Mouse (Mus musculus): ENCODE results near the gene Cxcl14.

The Cxcl14 gene

GRCm38 (mm10) chr13:56295943-56296658, at the start of gene Cxcl14:
Gene Cxcl14 (minus strand): TSS chr13:56296551.
- DNase-seq (ENCODE audit: low spot score) = peak; percentile 58

DNA sequence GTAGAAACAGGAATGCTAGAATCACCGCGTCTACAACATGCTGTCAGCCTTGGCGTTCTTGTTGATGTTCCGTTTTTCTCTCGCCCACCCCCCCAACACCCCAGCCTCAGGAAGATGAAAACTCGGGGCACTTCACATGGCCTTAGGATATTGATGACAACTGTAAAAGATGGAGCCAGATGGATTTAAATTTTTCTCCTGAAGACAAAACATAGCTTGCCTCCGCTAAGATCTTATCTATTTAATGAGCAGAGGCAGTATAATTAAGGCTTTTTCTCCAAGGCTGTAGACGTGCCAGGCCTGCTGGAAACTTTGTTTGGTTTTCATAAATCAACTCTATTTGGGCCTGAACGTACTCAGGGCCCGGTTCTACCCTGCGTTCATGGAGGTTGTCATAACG, 48.0 kb upstream of the Cxcl14 start:
- DNase-seq (ENCODE audit: low spot score) = no peak

DNA sequence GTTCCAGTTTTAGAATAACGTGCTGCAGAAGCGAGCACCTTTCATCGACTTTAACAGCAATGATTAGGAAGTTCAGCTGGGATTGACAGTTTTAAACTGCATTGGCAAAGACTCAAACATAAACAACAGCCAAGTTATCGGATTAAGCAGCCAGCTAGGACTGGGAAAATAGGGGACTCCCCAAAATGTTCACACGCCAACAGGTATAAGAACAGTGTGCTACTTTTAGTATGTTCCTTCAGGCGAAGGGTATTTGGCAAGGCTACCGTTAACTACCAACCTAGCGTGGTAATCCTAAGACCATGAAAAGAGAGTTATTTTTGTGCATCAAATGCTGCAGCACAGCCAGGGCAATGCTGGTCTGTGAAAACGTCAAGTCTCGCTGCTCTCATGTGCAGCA, 46.1 kb upstream of the Cxcl14 start:
- DNase-seq (ENCODE audit: low spot score) = no peak

- DNase-seq (ENCODE audit: low spot score) = no peak
Measured at GRCm38 (mm10) chr13:56340513-56340912, 44.2 kb upstream of the Cxcl14 start.

DNA sequence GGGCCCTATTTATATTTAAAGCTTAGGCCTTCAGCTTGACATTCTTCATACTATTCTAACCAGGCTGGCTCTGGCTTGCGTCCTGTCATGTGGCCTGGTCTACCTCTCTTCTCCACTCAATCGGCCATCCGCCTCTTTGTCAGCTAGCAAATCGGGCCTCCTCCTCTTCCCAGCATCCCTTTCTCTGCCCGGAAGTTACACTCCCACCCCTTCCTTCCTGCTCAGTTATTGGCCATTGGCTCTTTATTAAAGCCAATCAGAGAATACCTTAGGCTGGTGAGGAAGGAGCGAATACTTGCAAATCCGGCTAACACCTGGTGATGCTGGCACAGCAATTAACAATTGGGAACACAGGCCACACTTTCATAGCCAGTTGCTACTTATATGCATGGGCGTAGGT, 43.5 kb upstream of the Cxcl14 start:
- DNase-seq (ENCODE audit: low spot score) = no peak

- DNase-seq (ENCODE audit: low spot score) = no peak
Measured at GRCm38 (mm10) chr13:56336982-56337381, 40.6 kb upstream of the Cxcl14 start.

- DNase-seq (ENCODE audit: low spot score) = peak; percentile 45
Measured at GRCm38 (mm10) chr13:56334802-56335690, 38.7 kb upstream of the Cxcl14 start.

DNA sequence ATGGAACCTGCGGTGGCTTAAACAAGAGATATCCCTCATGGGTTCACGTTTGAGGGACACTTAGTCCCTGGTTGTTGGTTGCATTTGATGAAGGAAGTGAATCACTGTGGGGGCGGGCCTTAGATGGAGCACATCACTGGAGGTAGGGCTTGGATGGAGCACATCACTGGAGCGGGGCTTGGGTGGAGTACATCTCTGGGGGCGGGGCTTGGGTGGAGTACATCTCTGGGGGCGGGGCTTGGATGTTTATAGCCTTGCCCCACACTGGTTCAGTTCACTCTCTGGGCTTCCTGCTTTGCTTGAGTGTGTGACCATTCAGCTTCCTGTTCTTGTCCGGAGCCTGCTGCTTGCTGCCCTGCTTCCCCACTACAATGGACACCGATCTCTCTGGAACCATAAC, 37.9 kb upstream of the Cxcl14 start:
- DNase-seq (ENCODE audit: low spot score) = no peak

DNA sequence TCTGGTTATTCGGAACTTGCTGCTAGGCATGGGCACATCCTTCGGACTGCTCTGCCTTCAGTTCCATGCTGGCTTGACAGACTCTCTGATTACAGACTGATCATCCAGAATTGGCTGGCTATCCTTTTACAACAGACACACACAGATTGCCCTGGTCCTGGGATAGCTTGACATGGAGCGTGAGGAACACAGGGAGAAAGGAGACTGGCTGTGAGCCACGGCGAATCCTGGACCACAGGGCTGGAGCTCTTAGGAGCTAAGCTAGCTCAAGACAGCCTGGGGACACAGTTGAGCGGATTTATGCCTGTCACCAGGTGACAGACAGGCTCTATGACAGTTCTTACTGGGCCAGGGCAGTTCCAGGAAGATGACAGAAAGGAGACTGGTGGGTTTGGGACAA, 36.0 kb upstream of the Cxcl14 start:
- DNase-seq (ENCODE audit: low spot score) = no peak

DNA sequence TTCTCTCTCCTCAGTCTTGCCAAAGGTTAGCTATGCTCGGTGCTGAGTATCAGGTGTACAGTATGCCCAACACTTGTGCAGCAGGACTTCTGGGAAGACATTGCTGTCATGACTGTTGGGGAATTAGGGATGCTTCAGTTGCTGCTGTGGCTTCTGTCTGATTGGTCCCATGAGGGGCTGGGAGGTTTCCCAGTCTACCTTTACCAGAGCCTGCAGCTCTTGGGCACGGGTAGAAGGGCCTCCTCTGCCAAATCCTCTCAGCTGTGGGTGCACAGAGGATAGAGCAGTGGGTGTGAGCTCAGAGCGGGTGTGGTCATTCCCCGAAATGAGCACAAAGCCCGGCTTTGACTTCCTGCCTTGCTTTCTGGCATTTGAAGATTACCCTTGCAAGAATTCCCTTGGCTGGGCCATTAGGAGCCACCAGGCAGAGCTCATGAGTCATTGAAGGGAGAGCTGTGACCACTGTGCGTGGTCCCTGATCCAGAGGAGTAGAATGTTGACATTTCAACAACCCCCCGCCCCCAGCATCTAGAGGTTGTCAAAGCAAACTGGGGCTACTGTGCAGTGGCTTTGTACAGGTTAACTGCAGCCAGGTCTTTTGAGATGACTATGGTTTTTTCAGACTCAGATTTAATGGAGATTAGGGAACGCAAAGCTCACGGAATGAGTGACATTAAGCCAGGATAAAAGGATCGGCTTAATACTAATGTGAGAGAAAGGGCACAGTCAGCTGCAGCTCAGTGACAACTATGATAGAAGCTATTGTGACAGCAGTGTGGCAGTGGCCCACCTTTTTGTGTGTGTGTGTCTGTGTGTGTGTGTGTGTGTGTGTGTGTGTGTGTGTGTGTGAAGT, 34.5 kb upstream of the Cxcl14 start:
- DNase-seq (ENCODE audit: low spot score) = peak; percentile 31

GRCm38 (mm10) chr13:56329769-56330168, 33.4 kb upstream of the Cxcl14 start:
- no peak for DNase-seq (ENCODE audit: low spot score)

- no peak for DNase-seq (ENCODE audit: low spot score)
Measured at GRCm38 (mm10) chr13:56329165-56329564, 32.8 kb upstream of the Cxcl14 start.

DNA sequence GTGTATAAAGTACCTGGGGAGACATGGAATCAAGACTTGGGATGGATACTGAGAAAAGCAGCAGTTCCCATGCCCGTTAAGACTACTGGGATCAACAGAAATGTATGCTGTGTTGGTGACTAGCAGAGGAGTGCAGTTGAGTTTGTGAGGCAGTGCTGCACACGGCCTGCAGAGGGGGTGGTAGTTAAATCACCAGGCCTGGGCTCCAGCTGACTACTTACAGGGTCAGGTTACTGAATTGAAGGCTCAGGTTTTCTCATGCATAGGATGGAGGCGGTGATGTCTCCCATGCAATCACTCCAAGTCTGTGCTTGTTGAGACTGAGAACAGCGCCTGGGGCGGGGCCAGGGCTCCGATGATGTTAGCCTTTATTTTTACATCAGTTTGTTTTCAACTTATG, 31.4 kb upstream of the Cxcl14 start:
- DNase-seq (ENCODE audit: low spot score) = peak; percentile 34

GRCm38 (mm10) chr13:56321635-56322034, 25.3 kb upstream of the Cxcl14 start:
- no peak for DNase-seq (ENCODE audit: low spot score)

DNA sequence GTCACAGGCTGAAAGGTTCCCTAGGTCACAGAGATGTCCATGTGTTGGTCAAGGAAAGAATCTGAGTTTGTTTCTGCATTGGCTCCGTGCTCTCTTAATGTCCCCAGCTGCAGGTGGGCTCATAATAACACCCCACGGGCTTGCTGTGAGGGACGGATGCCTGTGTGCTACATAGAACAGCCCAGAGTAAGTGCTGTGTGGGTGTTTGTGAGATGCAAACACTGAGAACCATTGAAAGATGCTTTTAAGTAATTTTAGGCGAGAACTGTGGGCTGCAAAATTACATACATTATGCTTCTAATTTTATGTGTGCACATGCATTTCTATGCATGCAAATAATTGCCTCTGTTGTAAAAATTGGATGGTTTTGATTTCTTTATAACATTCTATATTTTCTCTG, 20.6 kb upstream of the Cxcl14 start:
- DNase-seq (ENCODE audit: low spot score) = no peak

GRCm38 (mm10) chr13:56315201-56315600, 18.9 kb upstream of the Cxcl14 start:
- peak; percentile 81 for DNase-seq (ENCODE audit: low spot score)

- DNase-seq (ENCODE audit: low spot score) = no peak
Measured at GRCm38 (mm10) chr13:56305058-56305457, 8.7 kb upstream of the Cxcl14 start.

- no peak for DNase-seq (ENCODE audit: low spot score)
Measured at GRCm38 (mm10) chr13:56304453-56304852, 8.1 kb upstream of the Cxcl14 start.

- DNase-seq (ENCODE audit: low spot score) = no peak
Measured at GRCm38 (mm10) chr13:56299336-56299735, 3.0 kb upstream of the Cxcl14 start.

- DNase-seq (ENCODE audit: low spot score) = no peak
Measured at GRCm38 (mm10) chr13:56296659-56297020, 289 bp upstream of the Cxcl14 start.

DNA sequence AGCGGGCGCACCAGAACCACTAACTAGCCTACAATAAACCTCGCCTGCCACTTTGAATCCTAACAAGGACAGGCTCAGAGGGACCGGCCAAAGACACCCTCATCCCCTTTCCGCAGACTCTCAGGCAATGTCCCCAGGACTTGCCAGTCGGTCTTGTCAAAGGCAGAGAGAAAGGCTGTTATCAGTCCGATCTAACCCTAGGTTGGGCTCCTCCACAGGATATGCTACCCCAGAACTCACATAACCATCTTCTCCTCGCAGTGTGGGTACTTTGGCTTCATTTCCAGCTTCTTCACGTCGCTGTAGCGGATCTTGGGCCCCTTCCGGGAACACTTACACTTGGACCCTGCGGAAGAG, 787 bp downstream of the Cxcl14 start:
- DNase-seq (ENCODE audit: low spot score) = no peak

DNA sequence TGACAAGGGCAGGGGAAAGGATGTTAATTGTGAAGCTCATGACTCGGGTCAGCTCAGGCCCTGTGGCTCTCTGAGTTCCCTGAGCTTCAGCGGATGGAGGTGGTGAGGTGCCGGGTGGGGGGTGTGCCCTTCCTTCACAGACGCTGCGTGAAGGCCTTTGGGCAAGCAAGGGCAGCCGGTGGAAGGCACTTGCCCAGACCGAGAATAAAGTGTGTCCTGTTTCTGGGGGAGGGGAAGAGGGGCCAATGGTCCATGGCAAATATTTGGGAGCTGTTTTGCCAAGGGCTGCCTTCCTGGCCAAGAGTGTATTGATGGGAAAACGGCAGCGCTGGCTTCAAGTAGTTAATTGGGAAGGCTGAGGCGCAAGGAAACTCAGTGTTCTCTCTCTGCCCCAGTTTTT, 1.4 kb downstream of the Cxcl14 start:
- no peak for DNase-seq (ENCODE audit: low spot score)

- no peak for DNase-seq (ENCODE audit: low spot score)
Measured at GRCm38 (mm10) chr13:56289998-56290397, 6.4 kb downstream of the Cxcl14 start.

All from retina, embryonic 14.5 days (tissue).